Mouse (Mus musculus): ENCODE measurements around the gene Chchd2.

The Chchd2 gene

DNA sequence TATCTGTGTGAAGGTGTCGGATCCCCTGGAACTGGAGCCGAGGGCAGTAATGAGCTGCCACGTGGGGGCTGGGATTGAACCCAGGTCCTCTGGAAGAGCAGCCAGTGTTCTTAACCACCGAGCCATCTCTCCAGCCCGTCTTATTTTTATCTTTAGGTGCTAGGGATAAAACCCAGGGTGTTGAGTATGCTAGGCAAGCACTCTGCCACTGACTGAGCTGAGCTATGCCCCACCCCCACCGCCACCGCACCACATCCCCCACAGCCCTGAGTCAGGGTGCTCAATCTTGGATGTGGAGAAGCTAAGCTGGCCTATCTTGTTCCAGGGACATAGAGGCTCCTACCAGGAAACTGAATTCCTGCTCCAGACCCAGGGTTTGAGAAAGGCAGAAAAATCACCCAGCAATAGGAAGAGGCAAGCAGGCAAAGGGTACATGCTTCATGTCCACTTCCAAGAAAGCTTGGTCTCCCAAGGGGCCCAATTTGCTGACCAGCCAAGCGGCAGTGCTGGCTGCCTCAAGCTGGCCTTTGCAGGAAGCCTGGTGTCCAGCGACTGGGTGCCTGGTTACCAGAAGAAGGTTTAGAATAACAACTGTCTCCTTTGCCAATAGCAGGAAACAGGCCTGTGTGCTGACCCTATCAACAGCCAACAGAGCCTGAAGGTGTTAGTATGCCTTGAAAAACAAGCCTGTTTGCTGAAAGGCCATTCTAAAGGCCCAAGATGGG lies 9.4 kb downstream of the Chchd2 start:
- DNase-seq, result no peak

DNA sequence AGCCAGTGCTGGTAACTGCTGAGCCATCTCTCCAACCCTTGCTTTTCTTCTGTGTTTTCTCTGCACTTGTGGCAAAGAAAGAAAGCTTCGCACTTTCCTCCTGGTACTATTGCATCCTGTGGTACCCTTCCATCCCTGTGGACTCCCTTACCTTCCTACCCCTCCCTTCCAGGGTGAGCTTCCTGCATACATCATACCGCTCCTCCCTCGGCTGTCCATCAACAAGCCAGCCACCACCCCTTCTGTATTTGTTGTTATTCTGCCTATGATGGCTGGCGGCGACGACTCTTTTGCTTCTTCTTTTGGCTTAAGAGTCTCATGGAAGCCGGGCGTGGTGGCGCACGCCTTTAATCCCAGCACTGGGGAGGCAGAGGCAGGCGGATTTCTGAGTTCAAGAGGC lies 12.2 kb downstream of the Chchd2 start:
- no peak for DNase-seq

GRCm38 (mm10) chr5:129873942-129874341 lies 13.3 kb downstream of the Chchd2 start:
- no peak for DNase-seq

GRCm38 (mm10) chr5:129871238-129871637 lies 16.0 kb downstream of the Chchd2 start:
- DNase-seq, result no peak

DNA sequence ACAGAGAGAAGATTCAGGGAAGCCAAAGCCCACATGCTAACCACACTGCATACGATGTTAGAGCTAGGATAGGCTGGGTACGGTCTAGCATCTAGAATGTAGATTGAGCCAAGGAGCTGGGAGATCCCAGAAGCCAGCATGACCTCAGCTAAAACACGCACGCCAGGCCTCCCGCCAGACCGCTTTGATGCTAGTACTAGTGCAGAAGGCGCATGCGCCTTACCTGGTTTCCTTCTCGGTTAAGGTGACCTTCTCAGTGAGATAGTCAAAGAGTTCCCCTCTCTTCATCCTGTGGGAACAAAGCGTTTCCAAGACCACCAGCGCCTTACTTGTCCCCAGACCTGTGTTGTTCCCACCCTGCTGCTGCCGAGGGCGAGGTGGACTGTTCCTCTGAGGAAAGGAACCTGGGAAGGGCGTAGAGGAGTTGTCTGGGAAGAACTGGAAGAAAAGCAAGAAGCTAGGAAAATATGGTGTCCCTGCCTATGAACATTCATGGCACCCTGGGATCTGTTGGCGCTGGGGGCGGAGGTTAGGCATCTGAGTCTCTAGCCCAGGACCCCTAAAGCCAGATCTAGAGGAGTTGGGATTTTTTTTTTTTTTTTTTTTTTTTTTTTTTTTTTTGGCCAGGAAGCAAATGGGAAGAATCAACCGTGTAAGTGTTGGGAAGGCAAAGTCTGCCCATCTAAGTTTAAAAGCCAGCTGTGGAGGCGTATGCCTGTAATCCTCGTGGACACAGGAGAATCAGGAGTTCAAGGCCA lies 17.9 kb downstream of the Chchd2 start:
- DNase-seq, result no peak

GRCm38 (mm10) chr5:129865841-129866240 lies 21.4 kb downstream of the Chchd2 start:
- no peak for DNase-seq

DNA sequence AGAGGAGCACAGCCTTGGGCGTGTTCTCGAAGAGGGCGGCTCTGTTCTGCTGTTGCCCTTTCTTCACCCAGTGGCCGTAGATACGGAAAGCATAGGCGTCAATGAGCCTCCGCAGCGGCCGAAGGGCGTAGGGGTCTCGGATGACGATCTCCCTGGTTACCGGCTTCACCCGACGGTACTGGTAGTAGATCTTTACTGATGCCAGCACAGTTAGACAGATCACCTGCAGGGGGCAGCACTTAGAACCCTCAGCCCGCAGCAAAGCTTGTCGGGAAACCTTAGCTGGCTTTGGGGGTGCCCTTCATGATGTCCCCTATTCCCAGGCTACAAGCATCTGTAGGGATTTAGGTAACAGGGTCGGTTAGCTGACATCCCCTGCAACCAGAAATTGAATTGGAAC lies 22.8 kb downstream of the Chchd2 start:
- DNase-seq, result no peak

DNA sequence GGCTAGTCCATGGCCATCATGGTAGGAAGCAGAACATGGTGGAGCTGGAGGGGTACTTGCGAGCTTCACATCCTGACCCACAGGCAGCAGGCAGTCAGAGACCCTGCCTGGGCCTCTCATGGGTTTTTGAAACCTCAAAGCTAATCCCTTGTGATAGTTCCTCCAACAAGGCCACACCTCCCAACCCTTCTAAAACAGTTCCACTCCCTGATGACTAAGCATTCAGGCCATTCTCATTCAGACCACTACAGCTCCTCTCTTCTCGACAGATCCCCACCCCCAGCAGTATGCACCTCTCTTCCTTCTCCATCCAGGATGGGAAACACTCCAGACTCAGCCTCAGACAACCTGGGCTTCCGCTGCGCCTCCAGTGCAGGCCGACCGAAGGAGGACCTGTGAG lies 24.9 kb downstream of the Chchd2 start:
- no peak for DNase-seq

DNA sequence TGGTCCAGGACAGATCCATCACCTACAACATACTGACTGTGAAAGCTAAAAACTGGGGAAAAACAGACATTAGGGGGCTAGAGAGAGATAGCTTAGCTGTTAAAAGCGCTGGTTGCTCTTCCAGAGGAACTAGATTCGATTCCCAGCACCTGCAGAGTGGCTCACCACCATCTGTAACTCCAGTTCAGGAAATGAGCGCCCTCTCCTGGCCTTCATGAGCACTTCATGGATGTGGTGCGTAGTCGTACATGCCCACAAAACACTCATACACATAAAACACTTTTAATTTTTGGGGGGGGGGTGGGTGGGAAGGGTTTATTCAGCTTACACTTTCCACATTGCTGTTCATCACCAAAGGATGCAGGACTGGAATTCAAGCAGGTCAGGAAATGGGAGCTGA lies 30.9 kb downstream of the Chchd2 start:
- DNase-seq, result no peak

- no peak for DNase-seq
Observed at GRCm38 (mm10) chr5:129855163-129855562, 32.1 kb downstream of the Chchd2 start.

- no peak for DNase-seq
Observed at GRCm38 (mm10) chr5:129847558-129847820, 39.8 kb downstream of the Chchd2 start.

DNA sequence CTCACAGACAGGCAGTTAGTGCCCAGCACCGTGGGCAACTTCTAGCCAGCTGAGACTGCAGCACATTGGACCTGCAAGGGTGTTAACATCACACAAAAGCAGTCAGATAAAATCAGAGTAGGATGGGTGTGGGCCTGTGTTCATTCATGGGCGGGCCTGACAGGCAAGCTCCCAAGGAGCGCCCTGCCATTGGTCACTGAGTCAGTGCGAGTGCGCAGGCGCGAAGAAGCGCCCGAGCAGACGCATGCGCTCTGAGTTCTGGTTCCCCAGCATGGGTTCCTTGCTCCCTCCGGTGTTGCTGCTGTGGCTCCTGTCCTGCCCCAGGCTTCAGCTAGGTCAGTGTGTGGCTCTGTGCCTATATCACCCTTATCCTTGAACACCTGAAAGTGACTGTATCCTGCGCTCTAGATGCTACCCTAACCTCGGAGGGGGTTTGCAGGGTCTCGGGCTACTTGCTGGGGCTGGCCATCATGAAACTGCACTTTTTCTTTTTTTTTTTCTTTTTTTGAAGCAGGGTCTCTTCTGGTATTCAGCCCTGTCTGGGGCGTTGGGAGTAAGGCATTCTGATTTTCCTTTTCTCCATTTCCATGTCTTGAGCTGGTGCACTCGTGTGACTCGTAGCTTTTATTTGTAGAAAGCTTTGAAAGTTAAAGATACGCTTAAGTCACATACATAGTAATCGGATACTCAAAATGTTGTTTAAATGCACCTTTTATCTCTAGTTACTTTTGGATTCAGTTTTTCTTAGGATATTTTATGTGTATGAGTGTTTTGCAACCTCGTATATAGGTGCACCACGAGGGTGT lies 40.3 kb downstream of the Chchd2 start, which contains the start of gene Sumf2:
Gene Sumf2 (plus strand): TSS at position 235 of the 806 bp plus-strand sequence.
- peak; percentile 95 for DNase-seq

DNA sequence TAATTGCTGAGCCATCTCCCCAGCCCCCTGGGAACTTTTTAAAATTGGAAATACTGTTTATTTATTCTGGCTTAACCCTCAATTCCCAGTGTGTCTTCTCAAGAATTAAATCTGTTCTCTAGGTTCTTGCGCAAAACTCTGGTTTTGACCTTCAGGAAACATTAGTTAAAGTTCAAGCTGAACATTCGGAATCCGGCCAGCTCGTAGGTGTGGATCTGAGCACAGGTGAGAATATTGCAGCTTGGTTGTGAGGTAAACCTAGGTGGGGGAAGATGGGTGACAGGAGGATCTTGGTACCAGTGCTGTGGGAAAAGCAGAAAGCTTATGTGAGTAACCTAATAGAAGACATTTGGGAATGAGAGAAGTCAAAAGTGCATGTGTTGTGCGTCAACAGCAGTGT lies 42.4 kb downstream of the Chchd2 start:
- DNase-seq, result no peak

Data from cerebellum, adult 9-10 months (tissue).